Mouse (Mus musculus): ENCODE data around the gene 2810021J22Rik. TPM values are rescaled to one million over a fixed set of nuclear protein-coding genes. Genes with fewer than 3 reads are reported as not detected.
"Not testable (repeated sequence)": the region's sequence is repeated elsewhere in the genome, so short reads cannot be mapped to it uniquely, and the experiment has no call there.

The 2810021J22Rik gene
- total RNA-seq (2021), result 1 to 10 TPM; 3.2 to 3.6 TPM
- long read RNA-seq, experiment 1, result 0 reads
- long read RNA-seq, experiment 2, partial matches to known transcripts, result 0 of 6 reads
- long read RNA-seq, experiment 2, other reads (novel, unspliced or antisense), result 2 of 6 reads

- intact Hi-C loops (cut with DNase I), result no loop called here
- DNase-seq, result peak; percentile 63 to 78
These were observed at the start of gene 2810021J22Rik for GRCm38 (mm10) chr11:58867039-58867953. TSS of gene 2810021J22Rik (plus strand) at chr11:58867216.

GRCm38 (mm10) chr11:58828937-58829336 lies 38.1 kb upstream of the 2810021J22Rik start, which contains the start of gene Olfr312:
TSS of gene Olfr312 (plus strand) at chr11:58829237.
- DNase-seq; intact Hi-C loops (cut with DNase I): not testable (repeated sequence)

- intact Hi-C loops (cut with DNase I), result no loop called here
- no peak for DNase-seq
These were observed 37.3 kb upstream of the 2810021J22Rik start for GRCm38 (mm10) chr11:58829764-58830163.

GRCm38 (mm10) chr11:58832541-58832940 lies 34.5 kb upstream of the 2810021J22Rik start:
- intact Hi-C loops (cut with DNase I); DNase-seq: not testable (repeated sequence)

GRCm38 (mm10) chr11:58838951-58839350 lies 28.1 kb upstream of the 2810021J22Rik start, which contains the start of gene Olfr311:
TSS of gene Olfr311 (plus strand) at chr11:58839251.
- intact Hi-C loops (cut with DNase I); DNase-seq: not testable (repeated sequence)

- peak; percentile 77 to 86 for DNase-seq
- intact Hi-C loops (cut with DNase I), result loop anchor here (5.0 kb wide), 1 partner anchor 55 kb away; the partner anchor contains the start of gene Zfp39
These were observed 20.0 kb upstream of the 2810021J22Rik start, which contains the start of gene Gm12258 for GRCm38 (mm10) chr11:58846919-58847461. TSS of gene Gm12258 (plus strand) at chr11:58847158.

- intact Hi-C loops (cut with DNase I), result loop anchor here (5.0 kb wide), 1 partner anchor 55 kb away; the partner anchor contains the start of gene Zfp39
- no peak for DNase-seq
These were observed 19.4 kb upstream of the 2810021J22Rik start for GRCm38 (mm10) chr11:58847636-58848035.

- no peak for DNase-seq
- intact Hi-C loops (cut with DNase I), result loop anchor here (5.0 kb wide), 1 partner anchor 53 kb away; the partner anchor contains the start of gene Zfp39
These were observed 17.3 kb upstream of the 2810021J22Rik start for GRCm38 (mm10) chr11:58849731-58850130.

GRCm38 (mm10) chr11:58860744-58861143 lies 6.3 kb upstream of the 2810021J22Rik start:
- intact Hi-C loops (cut with DNase I), result no loop called here
- no peak for DNase-seq

GRCm38 (mm10) chr11:58867954-58868330 lies 926 bp downstream of the 2810021J22Rik start:
- intact Hi-C loops (cut with DNase I), result no loop called here

GRCm38 (mm10) chr11:58870961-58871360 lies 3.9 kb downstream of the 2810021J22Rik start:
- intact Hi-C loops (cut with DNase I), result no loop called here
- no peak for DNase-seq

More at GRCm38 (mm10) chr11:58867954-58868330, 926 bp downstream of the 2810021J22Rik start:
- no peak for DNase-seq

- intact Hi-C loops (cut with DNase I), result no loop called here
- no peak for DNase-seq
These were observed 16.7 kb downstream of the 2810021J22Rik start for GRCm38 (mm10) chr11:58883756-58884155.

- intact Hi-C loops (cut with DNase I), result no loop called here
- no peak for DNase-seq
These were observed 23.5 kb downstream of the 2810021J22Rik start for GRCm38 (mm10) chr11:58890511-58890910.

GRCm38 (mm10) chr11:58894456-58894855 lies 27.4 kb downstream of the 2810021J22Rik start:
- intact Hi-C loops (cut with DNase I), result no loop called here
- no peak for DNase-seq

GRCm38 (mm10) chr11:58897485-58897884 lies 30.5 kb downstream of the 2810021J22Rik start:
- intact Hi-C loops (cut with DNase I), result no loop called here
- no peak for DNase-seq

GRCm38 (mm10) chr11:58901080-58901479 lies 34.1 kb downstream of the 2810021J22Rik start:
- intact Hi-C loops (cut with DNase I), result loop anchor here (5.0 kb wide), 1 partner anchor 54 kb away; the partner anchor contains the start of gene Gm12258
- no peak for DNase-seq

- peak; percentile 97 for DNase-seq
- intact Hi-C loops (cut with DNase I), result loop anchor here (5.0 kb wide), 1 partner anchor 56 kb away; the partner anchor contains the start of gene Gm12258
These were observed 36.7 kb downstream of the 2810021J22Rik start, which contains the start of gene Zfp39 for GRCm38 (mm10) chr11:58903511-58904409. TSS of gene Zfp39 (minus strand) at chr11:58904225.

- DNase-seq, result no peak
- intact Hi-C loops (cut with DNase I), result loop anchor here (5.0 kb wide), 1 partner anchor 57 kb away; the partner anchor contains the start of gene Gm12258
These were observed 37.3 kb downstream of the 2810021J22Rik start for GRCm38 (mm10) chr11:58904410-58904718.

- intact Hi-C loops (cut with DNase I), result loop anchor here (5.0 kb wide), 1 partner anchor 58 kb away; the partner anchor contains the start of gene Gm12258
- peak in 1 of 2 experiments; percentile 27 for DNase-seq
These were observed 37.8 kb downstream of the 2810021J22Rik start for GRCm38 (mm10) chr11:58904838-58905237.

Measured in heart, postnatal 14 days (tissue).